Mouse (Mus musculus): ENCODE results near the gene Scamp5. TPM values are rescaled to one million over a fixed set of nuclear protein-coding genes. Genes with fewer than 3 reads are reported as not detected.

The Scamp5 gene
- 1 to 10 TPM; 5.4 to 6.4 TPM for total RNA-seq (2021)

- peak; percentile 79 to 85 for DNase-seq
- intact Hi-C loops (cut with DNase I) = no loop called here
These were observed at the start of gene Scamp5 for GRCm38 (mm10) chr9:57467896-57468549. Scamp5 (minus strand) TSS chr9:57468060.

GRCm38 (mm10) chr9:57517113-57517512 is 49.3 kb upstream of the Scamp5 start:
- intact Hi-C loops (cut with DNase I) = loop anchor here (1.0 to 5.0 kb wide), 3 partner anchors 32 to 310 kb away; no protein-coding TSS in a partner anchor
- DNase-seq = peak; percentile 68 to 78

GRCm38 (mm10) chr9:57510577-57510976 is 42.7 kb upstream of the Scamp5 start:
- intact Hi-C loops (cut with DNase I) = no loop called here
- DNase-seq = no peak

GRCm38 (mm10) chr9:57505700-57506099 is 37.8 kb upstream of the Scamp5 start:
- peak; percentile 60 to 63 for DNase-seq
- intact Hi-C loops (cut with DNase I) = no loop called here

GRCm38 (mm10) chr9:57504891-57505290 is 37.0 kb upstream of the Scamp5 start:
- intact Hi-C loops (cut with DNase I) = no loop called here

GRCm38 (mm10) chr9:57504381-57504700 is 36.5 kb upstream of the Scamp5 start:
- intact Hi-C loops (cut with DNase I) = no loop called here
- peak; percentile 57 to 63 for DNase-seq

More at GRCm38 (mm10) chr9:57504891-57505290, 37.0 kb upstream of the Scamp5 start:
- DNase-seq = no peak

GRCm38 (mm10) chr9:57503622-57504380 is 35.9 kb upstream of the Scamp5 start, which contains the start of gene Rpp25:
Rpp25 (plus strand) TSS chr9:57504026.
- DNase-seq = peak; percentile 70
- intact Hi-C loops (cut with DNase I) = no loop called here

- peak in 1 of 2 experiments; percentile 33 for DNase-seq
- intact Hi-C loops (cut with DNase I) = no loop called here
These were observed 35.2 kb upstream of the Scamp5 start for GRCm38 (mm10) chr9:57502911-57503621.

GRCm38 (mm10) chr9:57501861-57502260 is 34.0 kb upstream of the Scamp5 start:
- intact Hi-C loops (cut with DNase I) = no loop called here
- no peak for DNase-seq

- intact Hi-C loops (cut with DNase I) = no loop called here
- DNase-seq = no peak
These were observed 33.6 kb upstream of the Scamp5 start for GRCm38 (mm10) chr9:57501452-57501851.

GRCm38 (mm10) chr9:57498536-57498935 is 30.7 kb upstream of the Scamp5 start:
- intact Hi-C loops (cut with DNase I) = no loop called here
- DNase-seq = no peak

GRCm38 (mm10) chr9:57497236-57497635 is 29.4 kb upstream of the Scamp5 start:
- no peak for DNase-seq
- intact Hi-C loops (cut with DNase I) = no loop called here

GRCm38 (mm10) chr9:57494970-57495369 is 27.1 kb upstream of the Scamp5 start:
- no peak for DNase-seq
- intact Hi-C loops (cut with DNase I) = no loop called here

- no peak for DNase-seq
- intact Hi-C loops (cut with DNase I) = no loop called here
These were observed 25.7 kb upstream of the Scamp5 start for GRCm38 (mm10) chr9:57493532-57493931.

GRCm38 (mm10) chr9:57487807-57488206 is 19.9 kb upstream of the Scamp5 start:
- intact Hi-C loops (cut with DNase I) = no loop called here
- DNase-seq = no peak

GRCm38 (mm10) chr9:57485774-57486173 is 17.9 kb upstream of the Scamp5 start:
- DNase-seq = peak; percentile 77 to 82
- intact Hi-C loops (cut with DNase I) = loop anchor here (1.0 kb wide), 2 partner anchors 32 to 170 kb away; no protein-coding TSS in a partner anchor

- no peak for DNase-seq
- intact Hi-C loops (cut with DNase I) = no loop called here
These were observed 1.1 kb upstream of the Scamp5 start for GRCm38 (mm10) chr9:57468914-57469313.

- DNase-seq = peak in 1 of 2 experiments; percentile 14
- intact Hi-C loops (cut with DNase I) = no loop called here
These were observed 539 bp downstream of the Scamp5 start for GRCm38 (mm10) chr9:57467271-57467771.

GRCm38 (mm10) chr9:57466101-57466500 is 1.8 kb downstream of the Scamp5 start:
- no peak for DNase-seq
- intact Hi-C loops (cut with DNase I) = no loop called here

GRCm38 (mm10) chr9:57462866-57463265 is 5.0 kb downstream of the Scamp5 start:
- no peak for DNase-seq
- intact Hi-C loops (cut with DNase I) = no loop called here

GRCm38 (mm10) chr9:57459707-57460106 is 8.2 kb downstream of the Scamp5 start:
- DNase-seq = no peak
- intact Hi-C loops (cut with DNase I) = no loop called here

Measured in heart, postnatal 36 days (tissue).